Mouse (Mus musculus): ENCODE data around the gene Armc3. TPM values are rescaled to one million over a fixed set of nuclear protein-coding genes. Genes with fewer than 3 reads are reported as not detected.

Gene Armc3
- polyA plus RNA-seq, 1 experiment from 2014 or later: 0.13 TPM

DNA sequence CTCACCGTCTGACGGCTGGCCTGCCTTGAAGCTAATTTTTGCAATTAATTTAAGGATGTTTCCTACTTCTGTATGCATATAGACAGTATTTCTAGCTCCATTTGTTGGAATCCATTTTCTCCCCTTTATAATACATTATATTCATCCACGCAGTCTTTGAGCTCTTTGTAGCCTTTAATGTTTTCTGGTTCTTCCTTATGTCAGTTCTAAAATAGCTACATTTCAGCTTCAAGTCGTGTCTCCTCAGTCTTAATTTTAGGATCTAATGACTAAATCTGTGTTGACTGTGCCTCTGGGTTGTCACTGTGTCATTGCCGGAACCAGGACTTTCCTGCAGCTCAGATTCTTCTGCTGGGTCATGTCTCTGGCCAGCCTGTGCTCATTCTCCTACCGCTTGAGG is 61.3 kb downstream of the Armc3 start:
- H3K4me1 ChIP-seq (ENCODE audit: control insufficient read depth, insufficient read depth, low read length): no peaks in the 10 kb centered on the region
- no peak overlapping the region for H3K27ac ChIP-seq (ENCODE audit: low read depth, low read length)
- 81% methylated on average over 6 of the region's 6 CpGs for WGBS (ENCODE audit: insufficient replicate concordance)
- no peak overlapping the region for H3K9ac ChIP-seq (ENCODE audit: low read depth, low read length)
- no peak overlapping the region for H3K4me3 ChIP-seq (ENCODE audit: low read depth, low read length)
- ATAC-seq (replicated peaks; ENCODE audit: insufficient number of reproducible peaks, low FRiP score, low TSS enrichment): no peak
- no peak overlapping the region for H3K4me2 ChIP-seq
- H3K9me3 ChIP-seq (replicated peaks; ENCODE audit: control insufficient read depth, low read length): no peaks in the 10 kb centered on the region
- H3K27me3 ChIP-seq (ENCODE audit: control insufficient read depth, insufficient read depth, low read length): no peaks in the 10 kb centered on the region
- H3K36me3 ChIP-seq (ENCODE audit: control insufficient read depth, insufficient read depth, low read length): no peaks in the 10 kb centered on the region

DNA sequence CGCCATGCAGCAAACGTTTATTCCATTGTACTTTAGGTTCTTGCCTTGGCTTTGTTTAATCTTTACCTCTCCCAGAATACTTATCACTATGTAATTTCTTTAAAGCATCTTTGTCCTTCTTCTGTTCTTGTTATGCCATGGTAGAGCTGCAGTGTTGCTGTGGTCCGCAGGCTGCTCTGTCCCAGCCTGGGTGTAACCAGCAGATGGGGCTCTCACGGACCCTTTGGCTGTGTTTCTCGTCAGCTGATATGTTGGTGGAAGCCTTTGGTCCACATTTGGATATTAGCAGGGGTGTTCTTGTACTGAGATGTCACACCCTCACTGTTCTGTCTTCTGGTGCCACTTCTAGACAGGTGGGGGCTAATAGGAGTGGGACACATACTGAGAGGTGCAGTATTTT is 64.3 kb downstream of the Armc3 start:
- no peak overlapping the region for H3K27ac ChIP-seq (ENCODE audit: low read depth, low read length)
- no peaks in the 10 kb centered on the region for H3K27me3 ChIP-seq (ENCODE audit: control insufficient read depth, insufficient read depth, low read length)
- WGBS (ENCODE audit: insufficient replicate concordance): 42% methylated on average over 5 of the region's 5 CpGs
- no peaks in the 10 kb centered on the region for H3K36me3 ChIP-seq (ENCODE audit: control insufficient read depth, insufficient read depth, low read length)
- ATAC-seq (replicated peaks; ENCODE audit: insufficient number of reproducible peaks, low FRiP score, low TSS enrichment): no peak
- H3K4me1 ChIP-seq (ENCODE audit: control insufficient read depth, insufficient read depth, low read length): no peaks in the 10 kb centered on the region
- no peaks in the 10 kb centered on the region for H3K9me3 ChIP-seq (replicated peaks; ENCODE audit: control insufficient read depth, low read length)
- H3K4me2 ChIP-seq: no peak overlapping the region
- H3K9ac ChIP-seq (ENCODE audit: low read depth, low read length): no peak overlapping the region
- no peak overlapping the region for H3K4me3 ChIP-seq (ENCODE audit: low read depth, low read length)

DNA sequence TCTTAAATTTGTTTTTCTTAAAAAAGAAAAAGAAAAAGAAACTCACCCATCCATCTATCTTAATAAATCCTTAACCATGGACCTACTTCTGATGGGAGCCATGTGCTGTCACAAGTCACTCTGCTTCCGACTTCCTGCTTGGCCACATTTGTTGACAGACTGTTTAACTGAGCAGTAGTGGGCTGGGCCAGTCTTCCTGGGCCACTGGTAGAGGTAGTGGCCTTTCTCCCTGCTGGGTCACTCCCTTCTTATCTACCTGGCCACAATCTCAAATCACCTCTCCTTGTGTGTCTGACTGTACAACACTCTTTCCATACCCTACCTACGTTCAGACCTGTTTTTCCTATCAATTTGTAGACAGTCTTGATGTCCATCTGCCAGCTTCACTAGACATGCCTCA is 66.7 kb downstream of the Armc3 start:
- no peak overlapping the region for H3K4me3 ChIP-seq (ENCODE audit: low read depth, low read length)
- H3K27ac ChIP-seq (ENCODE audit: low read depth, low read length): no peak overlapping the region
- H3K9me3 ChIP-seq (replicated peaks; ENCODE audit: control insufficient read depth, low read length): no peaks in the 10 kb centered on the region
- H3K4me1 ChIP-seq (ENCODE audit: control insufficient read depth, insufficient read depth, low read length): no peaks in the 10 kb centered on the region
- H3K36me3 ChIP-seq (ENCODE audit: control insufficient read depth, insufficient read depth, low read length): no peaks in the 10 kb centered on the region
- 55% methylated on average over 2 of the region's 2 CpGs for WGBS (ENCODE audit: insufficient replicate concordance)
- no peak overlapping the region for H3K9ac ChIP-seq (ENCODE audit: low read depth, low read length)
- H3K4me2 ChIP-seq: no peak overlapping the region
- H3K27me3 ChIP-seq (ENCODE audit: control insufficient read depth, insufficient read depth, low read length): no peaks in the 10 kb centered on the region
- ATAC-seq (replicated peaks; ENCODE audit: insufficient number of reproducible peaks, low FRiP score, low TSS enrichment): no peak

DNA sequence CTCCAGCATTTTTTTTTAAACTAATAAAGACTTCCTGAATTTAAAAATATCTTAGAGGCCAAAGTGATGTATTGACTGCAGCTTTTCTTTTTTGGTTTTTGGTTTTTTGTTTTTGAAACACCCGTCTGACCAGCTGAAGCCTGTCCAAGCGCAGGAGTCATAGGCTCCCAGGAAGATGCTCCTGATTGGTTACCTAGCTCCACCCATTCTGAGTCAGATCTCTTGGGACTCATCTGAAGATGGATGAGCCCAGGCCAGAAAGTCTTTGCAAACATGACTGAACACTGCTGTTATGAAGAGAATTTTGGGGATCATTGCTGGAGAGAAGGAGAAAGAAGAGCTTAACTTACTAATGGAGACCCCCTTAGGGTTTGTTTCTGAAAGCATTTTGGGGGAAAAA is 68.3 kb downstream of the Armc3 start:
- no peak overlapping the region for H3K9ac ChIP-seq (ENCODE audit: low read depth, low read length)
- no peak for ATAC-seq (replicated peaks; ENCODE audit: insufficient number of reproducible peaks, low FRiP score, low TSS enrichment)
- 54% methylated on average over 2 of the region's 2 CpGs for WGBS (ENCODE audit: insufficient replicate concordance)
- no peaks in the 10 kb centered on the region for H3K4me1 ChIP-seq (ENCODE audit: control insufficient read depth, insufficient read depth, low read length)
- no peaks in the 10 kb centered on the region for H3K9me3 ChIP-seq (replicated peaks; ENCODE audit: control insufficient read depth, low read length)
- H3K4me2 ChIP-seq: no peak overlapping the region
- no peak overlapping the region for H3K27ac ChIP-seq (ENCODE audit: low read depth, low read length)
- H3K27me3 ChIP-seq (ENCODE audit: control insufficient read depth, insufficient read depth, low read length): no peaks in the 10 kb centered on the region
- H3K36me3 ChIP-seq (ENCODE audit: control insufficient read depth, insufficient read depth, low read length): no peaks in the 10 kb centered on the region
- H3K4me3 ChIP-seq (ENCODE audit: low read depth, low read length): no peak overlapping the region

DNA sequence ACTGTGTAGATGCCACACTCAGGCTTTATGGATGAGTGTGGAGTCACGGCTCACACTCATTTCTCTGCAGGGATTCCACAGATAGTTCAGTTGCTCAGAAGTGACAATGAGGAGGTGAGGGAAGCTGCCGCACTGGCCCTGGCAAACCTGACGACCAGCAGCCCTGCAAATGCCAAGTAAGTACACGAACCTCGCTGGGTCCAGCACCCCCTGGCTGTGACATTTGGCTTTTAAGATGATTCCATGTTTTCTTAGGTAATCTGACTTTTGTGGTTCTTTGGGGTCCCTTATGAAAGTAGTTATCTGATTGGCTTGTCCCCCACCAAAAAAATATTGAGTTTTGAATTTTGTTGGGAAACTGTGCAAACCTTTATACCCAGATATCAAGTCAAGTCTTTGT is 70.9 kb downstream of the Armc3 start:
- ATAC-seq (replicated peaks; ENCODE audit: insufficient number of reproducible peaks, low FRiP score, low TSS enrichment): no peak
- no peak overlapping the region for H3K9ac ChIP-seq (ENCODE audit: low read depth, low read length)
- no peaks in the 10 kb centered on the region for H3K36me3 ChIP-seq (ENCODE audit: control insufficient read depth, insufficient read depth, low read length)
- no peak overlapping the region for H3K4me2 ChIP-seq
- no peaks in the 10 kb centered on the region for H3K4me1 ChIP-seq (ENCODE audit: control insufficient read depth, insufficient read depth, low read length)
- H3K9me3 ChIP-seq (replicated peaks; ENCODE audit: control insufficient read depth, low read length): no peaks in the 10 kb centered on the region
- no peak overlapping the region for H3K4me3 ChIP-seq (ENCODE audit: low read depth, low read length)
- WGBS (ENCODE audit: insufficient replicate concordance): 40% methylated on average over 5 of the region's 5 CpGs
- no peak overlapping the region for H3K27ac ChIP-seq (ENCODE audit: low read depth, low read length)
- no peaks in the 10 kb centered on the region for H3K27me3 ChIP-seq (ENCODE audit: control insufficient read depth, insufficient read depth, low read length)

DNA sequence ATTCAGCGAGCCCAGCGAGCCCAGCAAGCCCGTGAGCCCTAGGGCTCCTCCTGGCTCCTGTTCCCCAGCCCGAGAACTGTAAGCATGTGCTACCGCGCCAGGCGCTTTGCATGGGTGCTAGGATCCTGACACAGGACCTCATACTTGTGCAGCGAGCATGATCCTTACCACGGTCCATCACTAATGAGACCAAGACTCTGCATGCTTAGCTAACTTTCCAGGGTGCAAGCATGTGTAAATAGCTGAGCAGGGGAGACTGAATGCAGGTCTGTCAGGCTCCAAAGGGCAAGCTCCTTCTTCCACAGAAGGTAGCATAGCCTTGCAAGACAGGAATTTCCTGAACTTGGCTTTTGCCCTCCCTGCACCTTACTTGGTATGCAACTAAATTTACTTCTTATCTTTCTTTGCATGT is 71.6 kb downstream of the Armc3 start:
- H3K9me3 ChIP-seq (replicated peaks; ENCODE audit: control insufficient read depth, low read length): no peaks in the 10 kb centered on the region
- no peaks in the 10 kb centered on the region for H3K4me1 ChIP-seq (ENCODE audit: control insufficient read depth, insufficient read depth, low read length)
- no peak for ATAC-seq (replicated peaks; ENCODE audit: insufficient number of reproducible peaks, low FRiP score, low TSS enrichment)
- no peaks in the 10 kb centered on the region for H3K27me3 ChIP-seq (ENCODE audit: control insufficient read depth, insufficient read depth, low read length)
- no peak overlapping the region for H3K4me3 ChIP-seq (ENCODE audit: low read depth, low read length)
- no peak overlapping the region for H3K27ac ChIP-seq (ENCODE audit: low read depth, low read length)
- H3K9ac ChIP-seq (ENCODE audit: low read depth, low read length): no peak overlapping the region
- H3K36me3 ChIP-seq (ENCODE audit: control insufficient read depth, insufficient read depth, low read length): no peaks in the 10 kb centered on the region
- H3K4me2 ChIP-seq: no peak overlapping the region
- WGBS (ENCODE audit: insufficient replicate concordance): 32% methylated on average over 9 of the region's 9 CpGs

DNA sequence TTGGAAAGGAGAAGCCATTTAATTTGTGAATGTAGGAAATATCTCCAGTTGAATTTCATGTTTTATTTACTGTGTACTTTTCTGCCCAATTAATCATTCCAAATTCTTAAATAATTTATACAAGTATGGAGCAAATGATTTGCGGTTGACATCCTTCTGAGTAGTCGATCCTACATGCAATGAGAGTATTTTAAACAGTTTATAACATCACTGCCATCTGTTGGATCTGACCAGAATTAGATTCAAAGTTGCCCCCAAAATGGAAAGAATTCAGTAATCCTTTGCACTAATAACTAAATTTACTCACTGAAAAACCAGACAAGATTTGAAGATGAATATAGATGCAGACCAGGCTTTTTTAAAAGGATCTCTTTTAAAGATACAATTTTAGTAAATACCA is 75.5 kb downstream of the Armc3 start:
- H3K27ac ChIP-seq (ENCODE audit: low read depth, low read length): no peak overlapping the region
- H3K27me3 ChIP-seq (ENCODE audit: control insufficient read depth, insufficient read depth, low read length): no peaks in the 10 kb centered on the region
- no peaks in the 10 kb centered on the region for H3K36me3 ChIP-seq (ENCODE audit: control insufficient read depth, insufficient read depth, low read length)
- H3K9ac ChIP-seq (ENCODE audit: low read depth, low read length): no peak overlapping the region
- no peak overlapping the region for H3K4me3 ChIP-seq (ENCODE audit: low read depth, low read length)
- no peak for ATAC-seq (replicated peaks; ENCODE audit: insufficient number of reproducible peaks, low FRiP score, low TSS enrichment)
- H3K4me1 ChIP-seq (ENCODE audit: control insufficient read depth, insufficient read depth, low read length): no peaks in the 10 kb centered on the region
- no peak overlapping the region for H3K4me2 ChIP-seq
- H3K9me3 ChIP-seq (replicated peaks; ENCODE audit: control insufficient read depth, low read length): no peaks in the 10 kb centered on the region
- 80% methylated on average over 2 of the region's 2 CpGs for WGBS (ENCODE audit: insufficient replicate concordance)

DNA sequence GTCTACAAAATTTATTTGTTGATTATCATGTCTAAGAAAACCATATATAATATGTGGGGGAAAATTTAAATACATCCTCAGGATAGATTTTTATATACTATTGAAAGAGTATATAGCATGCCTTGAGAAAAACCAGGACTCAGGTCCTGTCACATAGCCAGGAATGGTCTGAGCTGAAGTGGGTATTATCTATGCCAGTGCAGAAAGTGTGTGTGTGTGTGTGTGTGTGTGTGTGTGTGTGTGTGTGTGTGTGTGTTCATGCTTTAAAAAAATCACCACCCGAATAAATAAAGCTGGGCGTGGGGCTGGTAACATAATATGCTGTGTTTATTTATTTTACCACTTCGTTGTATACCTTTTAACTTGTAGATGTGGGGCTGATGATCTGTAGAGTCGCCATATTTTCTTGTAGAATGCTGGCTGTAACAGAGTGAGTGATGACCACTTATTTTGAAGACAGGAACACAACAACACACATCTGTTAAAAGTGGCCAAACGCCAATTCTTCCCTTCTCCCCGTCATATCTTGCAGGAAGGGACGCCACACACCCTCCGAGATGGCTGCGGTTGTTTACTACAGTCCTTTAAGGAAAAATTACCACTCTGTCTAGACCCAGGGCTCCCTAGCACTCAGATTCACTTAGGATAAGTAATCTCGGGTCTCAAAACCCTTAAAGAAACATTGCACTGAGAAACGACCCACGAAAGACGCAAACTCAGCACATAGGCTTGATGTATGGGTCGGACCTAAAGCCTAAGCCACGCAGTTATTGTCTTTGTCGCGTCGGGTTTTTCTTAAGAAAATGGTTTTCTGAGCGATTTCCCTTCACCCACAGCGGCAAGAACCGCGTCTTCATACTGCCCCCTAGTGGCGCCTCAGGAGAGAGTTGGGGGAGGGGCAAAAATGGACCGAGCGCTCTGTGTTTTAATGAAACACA is 76.8 kb downstream of the Armc3 start:
- no peaks in the 10 kb centered on the region for H3K4me1 ChIP-seq (ENCODE audit: control insufficient read depth, insufficient read depth, low read length)
- H3K36me3 ChIP-seq (ENCODE audit: control insufficient read depth, insufficient read depth, low read length): no peaks in the 10 kb centered on the region
- peak overlapping the region; percentile 77 for H3K9ac ChIP-seq (ENCODE audit: low read depth, low read length)
- H3K4me2 ChIP-seq: peak overlapping the region; percentile 86
- H3K4me3 ChIP-seq (ENCODE audit: low read depth, low read length): peak overlapping the region; percentile 54
- peak; percentile 26; the same call in 1 of the 2 replicates for ATAC-seq (replicated peaks; ENCODE audit: insufficient number of reproducible peaks, low FRiP score, low TSS enrichment)
- H3K9me3 ChIP-seq (replicated peaks; ENCODE audit: control insufficient read depth, low read length): no peaks in the 10 kb centered on the region
- WGBS (ENCODE audit: insufficient replicate concordance): 7% methylated on average over 25 of the region's 25 CpGs
- H3K27me3 ChIP-seq (ENCODE audit: control insufficient read depth, insufficient read depth, low read length): no peaks in the 10 kb centered on the region
- no peak overlapping the region for H3K27ac ChIP-seq (ENCODE audit: low read depth, low read length)

DNA sequence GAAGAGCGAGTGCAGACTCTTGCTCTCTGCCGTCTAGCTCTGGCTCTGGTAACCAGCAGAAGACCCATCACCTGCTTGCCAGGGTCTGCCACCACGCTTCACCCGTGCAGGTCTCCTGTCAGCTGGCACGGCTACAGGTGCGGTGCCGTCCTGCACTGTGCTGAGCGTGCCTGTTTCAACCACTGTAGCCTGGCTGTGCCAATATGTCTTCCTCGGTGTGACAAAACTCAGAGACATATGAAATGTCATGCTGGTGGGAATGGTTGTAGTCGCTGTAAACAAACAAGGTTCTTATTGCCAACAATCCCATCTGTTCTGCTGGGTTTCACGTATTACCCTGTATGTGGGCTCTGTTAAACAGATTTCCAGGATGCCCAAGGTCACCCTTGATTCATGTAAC is 81.2 kb downstream of the Armc3 start:
- Histone ChIP-seq H3K9ac (ENCODE audit: low read depth, low read length) (no peak overlapping the region), H3K4me3 (ENCODE audit: low read depth, low read length) (no peak overlapping the region), H3K4me2 (no peak overlapping the region), H3K27me3 (ENCODE audit: control insufficient read depth, insufficient read depth, low read length) (no peaks in the 10 kb centered on the region), H3K27ac (ENCODE audit: low read depth, low read length) (no peak overlapping the region), H3K9me3 (replicated peaks; ENCODE audit: control insufficient read depth, low read length) (no peaks in the 10 kb centered on the region), H3K36me3 (ENCODE audit: control insufficient read depth, insufficient read depth, low read length) (no peaks in the 10 kb centered on the region), H3K4me1 (ENCODE audit: control insufficient read depth, insufficient read depth, low read length) (no peaks in the 10 kb centered on the region)
- ATAC-seq (replicated peaks; ENCODE audit: insufficient number of reproducible peaks, low FRiP score, low TSS enrichment): no peak
- WGBS (ENCODE audit: insufficient replicate concordance): 84% methylated on average over 11 of the region's 11 CpGs

Data from heart, embryonic 11.5 days (tissue).